Mouse (Mus musculus) urinary bladder, postnatal 36 days (tissue): ENCODE measurements around the gene Tmem184a.

Experiments
- DNase-seq, 2 experiments: peaks; one replicate each; pipeline ENCODE4 v3.0.0; 2022; ENCODE audit warnings: low spot score in 2 of 2, mixed read lengths in 1 of 2

Tmem184a gene

GRCm38 (mm10) chr5:139793338-139794089 lies 26.2 kb downstream of the Tmem184a start:
- peak; percentile 46 to 50 for DNase-seq

GRCm38 (mm10) chr5:139792966-139793337 lies 26.8 kb downstream of the Tmem184a start:
- DNase-seq: no peak

GRCm38 (mm10) chr5:139792159-139792775 lies 27.4 kb downstream of the Tmem184a start:
- no peak for DNase-seq

- DNase-seq: peak; percentile 98 to 99
Observed at GRCm38 (mm10) chr5:139791227-139792158, 28.2 kb downstream of the Tmem184a start, which contains the start of gene Mafk. Mafk (plus strand) TSS chr5:139791513.

GRCm38 (mm10) chr5:139789466-139789865 lies 30.3 kb downstream of the Tmem184a start:
- DNase-seq: no peak

- no peak for DNase-seq
Observed at GRCm38 (mm10) chr5:139781406-139781805, 38.3 kb downstream of the Tmem184a start.

GRCm38 (mm10) chr5:139776966-139777365 lies 42.8 kb downstream of the Tmem184a start:
- no peak for DNase-seq

GRCm38 (mm10) chr5:139775216-139775926 lies 44.3 kb downstream of the Tmem184a start, which contains the start of gene Ints1:
Ints1 (minus strand) TSS chr5:139775674.
- peak; percentile 89 to 94 for DNase-seq

GRCm38 (mm10) chr5:139768216-139768615 lies 51.5 kb downstream of the Tmem184a start:
- no peak for DNase-seq

GRCm38 (mm10) chr5:139764296-139764695 lies 55.4 kb downstream of the Tmem184a start:
- DNase-seq: no peak

- DNase-seq: no peak
Observed at GRCm38 (mm10) chr5:139758096-139758495, 61.6 kb downstream of the Tmem184a start.

GRCm38 (mm10) chr5:139756586-139756985 lies 63.1 kb downstream of the Tmem184a start:
- DNase-seq: no peak

- no peak for DNase-seq
Observed at GRCm38 (mm10) chr5:139756135-139756534, 63.6 kb downstream of the Tmem184a start.

- peak; percentile 20 to 21 for DNase-seq
Observed at GRCm38 (mm10) chr5:139754753-139755152, 65.0 kb downstream of the Tmem184a start.
